Mouse (Mus musculus): ENCODE measurements at regions not wholly inside any gene's neighbourhood (a gene's known extent, or its start where the extent isn't known, plus 50 kb on each side); places are given as distances from the start of the nearest gene placed in this dataset.

DNA sequence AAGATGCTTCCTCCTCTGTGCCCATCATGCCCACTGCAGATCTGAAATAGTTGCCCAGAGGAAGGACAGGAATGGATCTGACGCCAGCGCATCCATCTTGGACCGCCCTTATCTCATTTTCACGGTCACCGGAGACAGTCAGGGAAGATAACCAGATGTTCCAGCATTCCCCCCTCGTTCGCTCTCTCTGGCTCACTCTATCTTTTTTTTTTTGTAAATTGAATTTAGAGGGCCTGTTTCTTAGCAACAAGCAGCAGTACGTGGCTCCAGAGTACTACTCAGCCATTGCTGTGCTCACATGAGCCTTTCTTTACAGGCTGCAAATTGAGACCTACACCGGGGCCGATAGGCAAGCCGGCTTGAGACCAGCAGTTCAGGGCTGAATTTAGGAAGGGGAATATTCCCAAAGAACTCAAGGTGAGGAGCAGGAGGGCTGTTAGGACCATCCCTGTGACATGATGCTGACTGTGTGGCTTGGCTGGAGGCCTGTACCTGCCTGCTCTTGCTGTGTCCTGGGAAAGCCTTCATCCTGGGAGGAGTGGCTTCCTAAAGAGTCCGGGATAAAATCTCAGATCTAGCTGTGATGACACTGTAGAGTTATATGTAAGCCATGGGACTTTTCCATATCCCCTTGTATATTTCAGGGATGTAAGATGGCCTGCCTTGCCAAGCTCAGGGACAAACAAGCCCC lies 100.2 kb downstream of the Rps24 start:
- WGBS, result 68% methylated on average over 12 of the region's 12 CpGs
- Histone ChIP-seq H3K9me3 (ENCODE audit: low read length) (no peaks in the 10 kb centered on the region), H3K9ac (replicated peaks; ENCODE audit: low read length) (no peak overlapping the region), H3K27ac (ENCODE audit: low read length) (no peak overlapping the region), H3K4me3 (ENCODE audit: low read length) (no peak overlapping the region), H3K4me2 (replicated peaks; ENCODE audit: low read depth, low read length) (no peak overlapping the region), H3K27me3 (ENCODE audit: insufficient read depth, low read length) (no peaks in the 10 kb centered on the region), H3K36me3 (ENCODE audit: insufficient read depth, low read length) (no peaks in the 10 kb centered on the region), H3K4me1 (ENCODE audit: insufficient read depth, low read length) (no peaks in the 10 kb centered on the region)
- ATAC-seq (ENCODE audit: low FRiP score, low TSS enrichment), result no peak

DNA sequence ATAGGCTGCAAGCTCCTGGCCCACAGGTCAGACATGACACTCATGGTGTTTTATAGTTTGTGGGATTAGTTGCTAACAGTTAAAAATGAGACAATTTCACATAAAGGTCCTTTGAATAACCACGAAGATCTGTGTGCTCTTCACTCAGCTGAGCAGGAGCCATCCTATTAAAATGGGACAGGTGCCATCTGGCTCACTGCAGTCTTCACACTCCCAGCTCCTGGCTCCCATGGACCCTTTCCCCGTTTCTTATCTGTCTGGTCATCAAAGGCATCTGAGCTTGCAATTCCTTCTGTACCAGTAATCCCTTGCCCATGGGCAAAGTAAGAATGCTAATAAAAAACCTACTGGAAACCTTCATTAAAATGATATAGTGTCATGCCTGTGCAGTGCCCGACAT lies 101.1 kb downstream of the Rps24 start:
- Histone ChIP-seq H3K4me1 (ENCODE audit: insufficient read depth, low read length) (no peaks in the 10 kb centered on the region), H3K27me3 (ENCODE audit: insufficient read depth, low read length) (no peaks in the 10 kb centered on the region), H3K9me3 (ENCODE audit: low read length) (no peaks in the 10 kb centered on the region), H3K9ac (replicated peaks; ENCODE audit: low read length) (no peak overlapping the region), H3K27ac (ENCODE audit: low read length) (no peak overlapping the region), H3K4me2 (replicated peaks; ENCODE audit: low read depth, low read length) (no peak overlapping the region), H3K4me3 (ENCODE audit: low read length) (no peak overlapping the region), H3K36me3 (ENCODE audit: insufficient read depth, low read length) (no peaks in the 10 kb centered on the region)
- 44% methylated on average over 3 of the region's 3 CpGs for WGBS
- no peak for ATAC-seq (ENCODE audit: low FRiP score, low TSS enrichment)

DNA sequence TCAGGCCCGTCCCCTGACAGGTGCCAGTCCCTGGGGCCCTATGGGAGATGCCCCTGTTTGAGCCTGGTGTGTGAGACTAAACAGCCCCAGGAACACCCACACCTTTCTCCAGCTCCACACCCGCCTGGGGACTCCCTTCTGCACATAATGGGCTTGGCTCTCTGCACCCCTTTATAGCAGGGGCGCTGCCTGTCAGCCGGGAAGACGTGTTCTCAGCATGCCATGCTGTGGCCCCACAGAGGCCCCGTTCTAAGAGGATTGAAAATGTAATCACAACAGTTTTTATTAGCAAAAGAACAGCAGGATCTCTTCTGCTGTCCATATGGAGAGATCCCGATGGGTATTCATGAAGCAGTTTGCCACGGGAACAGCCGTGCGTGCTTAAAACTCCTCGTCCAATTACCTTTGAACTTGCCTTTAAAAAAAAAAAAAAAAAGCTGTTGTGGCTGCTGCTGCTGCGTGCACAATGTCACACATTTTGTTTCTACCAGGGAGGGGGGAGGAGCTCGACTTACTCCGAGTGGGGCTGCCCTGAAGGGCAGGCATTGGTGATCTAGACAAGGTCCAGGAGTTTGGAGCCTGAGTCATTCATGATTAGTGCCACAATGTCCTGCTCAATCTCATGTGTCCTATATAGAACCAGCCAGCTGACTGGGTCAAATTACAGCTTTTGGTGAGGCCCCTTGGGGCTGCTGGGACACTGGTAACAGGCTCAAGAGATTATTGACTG lies 119.7 kb downstream of the Rps24 start:
- Histone ChIP-seq H3K9me3 (ENCODE audit: low read length) (no peaks in the 10 kb centered on the region), H3K4me1 (ENCODE audit: insufficient read depth, low read length) (peaks cover 7% of the 10 kb centered on the region; the same call in 1 of the 2 replicates), H3K4me3 (ENCODE audit: low read length) (no peak overlapping the region), H3K36me3 (ENCODE audit: insufficient read depth, low read length) (no peaks in the 10 kb centered on the region), H3K27ac (ENCODE audit: low read length) (no peak overlapping the region), H3K9ac (replicated peaks; ENCODE audit: low read length) (no peak overlapping the region), H3K4me2 (replicated peaks; ENCODE audit: low read depth, low read length) (no peak overlapping the region), H3K27me3 (ENCODE audit: insufficient read depth, low read length) (no peaks in the 10 kb centered on the region)
- 0 out of 2 replicates have a peak, but pooled peaks have one; percentile 19 for ATAC-seq (ENCODE audit: low FRiP score, low TSS enrichment)
- 34% methylated on average over 14 of the region's 14 CpGs for whole genome bisulfite sequencing

DNA sequence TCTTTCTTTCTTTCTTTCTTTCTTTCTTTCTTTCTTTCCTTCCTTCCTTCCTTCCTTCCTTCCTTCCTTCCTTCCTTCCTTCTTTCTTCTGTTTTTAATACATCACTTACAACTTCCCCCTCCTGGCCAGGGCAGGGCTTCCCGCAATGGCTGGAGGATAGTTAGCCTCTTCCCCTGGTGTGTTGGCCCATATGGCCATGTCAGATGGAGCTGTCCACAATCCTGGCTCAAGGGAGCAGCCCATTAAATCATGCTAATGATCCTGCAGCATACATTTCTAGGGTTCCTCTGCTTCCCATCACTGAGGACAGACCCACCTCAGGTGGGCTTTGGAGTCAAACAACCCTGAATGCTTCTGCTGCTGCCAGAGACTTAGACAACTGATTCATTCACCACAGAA lies 121.4 kb downstream of the Rps24 start:
- WGBS, result 71% methylated on average over 1 of the region's 1 CpGs
- Histone ChIP-seq H3K4me2 (replicated peaks; ENCODE audit: low read depth, low read length) (no peak overlapping the region), H3K36me3 (ENCODE audit: insufficient read depth, low read length) (no peaks in the 10 kb centered on the region), H3K4me1 (ENCODE audit: insufficient read depth, low read length) (peaks cover 7% of the 10 kb centered on the region; the same call in 1 of the 2 replicates), H3K9ac (replicated peaks; ENCODE audit: low read length) (no peak overlapping the region), H3K27ac (ENCODE audit: low read length) (no peak overlapping the region), H3K4me3 (ENCODE audit: low read length) (no peak overlapping the region), H3K27me3 (ENCODE audit: insufficient read depth, low read length) (no peaks in the 10 kb centered on the region), H3K9me3 (ENCODE audit: low read length) (no peaks in the 10 kb centered on the region)
- no peak for ATAC-seq (ENCODE audit: low FRiP score, low TSS enrichment)

DNA sequence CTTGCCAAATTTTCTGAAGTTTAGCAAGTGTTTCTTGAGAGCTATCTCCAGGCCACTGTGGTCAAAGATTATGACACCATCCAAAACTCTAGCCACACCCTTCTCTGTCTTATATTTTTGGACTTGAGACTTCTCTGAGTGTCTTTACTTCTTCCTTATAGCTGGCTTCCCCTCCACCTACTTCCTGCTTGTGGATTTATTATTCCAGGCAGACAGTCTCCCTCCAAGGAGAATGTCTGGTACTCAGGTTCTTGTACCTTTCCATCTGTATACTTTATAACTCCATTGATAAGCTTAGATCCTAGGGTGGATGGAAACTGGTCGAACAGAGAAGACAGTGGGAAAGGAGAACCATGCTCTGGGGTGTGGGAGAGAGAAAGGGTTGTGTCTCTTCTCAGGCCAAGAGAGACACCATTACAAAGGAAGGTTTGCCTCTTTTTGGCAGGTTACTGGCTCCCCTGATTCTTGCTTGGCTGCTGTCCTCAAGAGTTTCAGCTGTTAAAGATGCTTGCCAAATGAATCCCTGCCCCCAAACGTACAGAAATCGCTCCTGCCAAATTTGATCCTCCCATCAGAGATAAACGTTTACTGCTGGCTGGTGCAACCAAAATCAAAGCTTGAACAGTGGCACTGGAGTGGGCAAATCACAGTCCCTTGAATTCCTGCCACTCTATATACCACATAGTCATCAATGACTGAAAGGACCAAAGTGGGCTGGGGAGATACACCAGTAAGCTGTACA lies 125.5 kb downstream of the Rps24 start:
- Histone ChIP-seq H3K4me1 (ENCODE audit: insufficient read depth, low read length) (no peaks in the 10 kb centered on the region), H3K4me2 (replicated peaks; ENCODE audit: low read depth, low read length) (no peak overlapping the region), H3K27ac (ENCODE audit: low read length) (no peak overlapping the region), H3K9me3 (ENCODE audit: low read length) (no peaks in the 10 kb centered on the region), H3K36me3 (ENCODE audit: insufficient read depth, low read length) (no peaks in the 10 kb centered on the region), H3K27me3 (ENCODE audit: insufficient read depth, low read length) (no peaks in the 10 kb centered on the region), H3K4me3 (ENCODE audit: low read length) (no peak overlapping the region), H3K9ac (replicated peaks; ENCODE audit: low read length) (no peak overlapping the region)
- WGBS, result 66% methylated on average over 4 of the region's 4 CpGs
- no peak for ATAC-seq (ENCODE audit: low FRiP score, low TSS enrichment)

DNA sequence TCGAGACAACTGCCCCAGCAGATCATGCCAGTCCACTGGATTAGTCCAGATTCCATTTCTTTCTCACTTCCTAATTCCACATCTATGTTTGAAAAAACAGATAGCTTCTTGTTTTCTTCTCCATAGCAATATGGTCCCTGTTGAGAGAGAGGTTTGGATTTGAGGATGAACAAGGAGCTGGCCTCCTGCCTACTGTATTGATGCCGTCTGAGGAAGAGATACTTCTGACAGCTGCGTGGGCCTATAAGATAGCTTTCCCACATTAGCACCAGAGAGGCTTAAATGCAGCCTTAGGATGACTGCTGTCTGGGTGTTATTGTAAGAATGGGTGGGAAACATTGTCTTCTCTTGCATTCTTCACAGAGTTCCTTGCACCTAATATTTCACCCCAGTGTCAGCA lies 128.9 kb downstream of the Rps24 start:
- Histone ChIP-seq H3K4me1 (ENCODE audit: insufficient read depth, low read length) (no peaks in the 10 kb centered on the region), H3K9me3 (ENCODE audit: low read length) (no peaks in the 10 kb centered on the region), H3K4me3 (ENCODE audit: low read length) (no peak overlapping the region), H3K27ac (ENCODE audit: low read length) (no peak overlapping the region), H3K9ac (replicated peaks; ENCODE audit: low read length) (no peak overlapping the region), H3K4me2 (replicated peaks; ENCODE audit: low read depth, low read length) (no peak overlapping the region), H3K36me3 (ENCODE audit: insufficient read depth, low read length) (no peaks in the 10 kb centered on the region), H3K27me3 (ENCODE audit: insufficient read depth, low read length) (no peaks in the 10 kb centered on the region)
- 89% methylated on average over 3 of the region's 3 CpGs for WGBS
- no peak for ATAC-seq (ENCODE audit: low FRiP score, low TSS enrichment)

DNA sequence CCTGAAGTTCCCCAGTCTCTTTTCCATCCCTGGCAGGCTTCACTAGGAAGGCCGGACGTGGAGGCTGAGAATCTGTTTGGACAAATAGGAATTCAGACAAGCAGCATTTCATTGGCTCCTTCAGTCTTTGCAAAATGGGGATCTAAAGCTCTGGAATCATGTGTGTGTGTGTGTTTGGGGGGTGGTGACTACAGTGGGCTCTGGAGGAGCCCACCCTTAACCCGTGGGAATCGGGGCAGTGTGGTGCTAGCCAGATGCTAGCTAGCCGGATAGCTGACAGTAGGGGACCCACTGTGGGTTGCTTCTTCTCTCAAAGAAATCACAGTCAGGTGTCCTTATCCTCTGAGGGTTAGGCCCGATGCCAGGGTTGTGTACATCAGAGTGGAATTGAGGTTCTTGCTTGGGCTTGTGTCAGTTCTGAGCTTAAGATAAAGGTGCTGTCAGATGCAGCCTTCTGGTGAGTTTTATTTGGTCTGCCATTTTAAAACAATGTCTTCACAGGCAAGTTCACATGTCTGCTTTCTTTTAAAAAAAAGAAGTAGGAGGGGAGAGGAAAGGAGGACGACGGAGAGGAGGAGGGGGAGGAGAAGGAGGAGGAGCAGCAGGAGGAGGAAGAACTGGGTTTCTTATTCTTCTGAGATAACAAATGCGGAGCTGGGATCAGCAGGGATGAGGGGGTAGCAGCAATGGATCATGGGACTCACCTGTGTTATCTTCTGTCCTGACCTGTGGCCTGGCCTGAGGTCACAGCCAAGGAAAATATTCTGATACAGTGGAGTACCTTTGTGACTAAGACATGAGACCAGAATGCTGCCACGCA lies 129.6 kb downstream of the Rps24 start:
- H3K27ac ChIP-seq (ENCODE audit: low read length), result no peak overlapping the region
- no peaks in the 10 kb centered on the region for H3K36me3 ChIP-seq (ENCODE audit: insufficient read depth, low read length)
- 68% methylated on average over 10 of the region's 10 CpGs for WGBS
- H3K4me3 ChIP-seq (ENCODE audit: low read length), result no peak overlapping the region
- no peak overlapping the region for H3K9ac ChIP-seq (replicated peaks; ENCODE audit: low read length)
- H3K4me2 ChIP-seq (replicated peaks; ENCODE audit: low read depth, low read length), result no peak overlapping the region
- no peaks in the 10 kb centered on the region for H3K4me1 ChIP-seq (ENCODE audit: insufficient read depth, low read length)
- H3K9me3 ChIP-seq (ENCODE audit: low read length), result no peaks in the 10 kb centered on the region
- no peak for ATAC-seq (ENCODE audit: low FRiP score, low TSS enrichment)
- H3K27me3 ChIP-seq (ENCODE audit: insufficient read depth, low read length), result no peaks in the 10 kb centered on the region

DNA sequence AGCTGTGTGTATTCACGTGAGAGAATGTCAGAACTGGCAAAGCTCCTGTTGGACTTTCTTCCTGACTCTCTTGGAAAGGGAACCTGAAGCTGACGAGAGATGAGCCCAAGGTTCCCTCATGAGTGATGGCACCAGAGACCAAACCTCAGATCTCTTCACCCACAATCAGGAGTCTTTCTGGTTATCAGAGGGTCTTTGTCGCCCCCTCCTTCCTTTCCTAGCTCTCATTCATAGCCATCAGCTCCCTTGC lies 130.1 kb downstream of the Rps24 start:
- no peak overlapping the region for H3K9ac ChIP-seq (replicated peaks; ENCODE audit: low read length)
- 51% methylated on average over 3 of the region's 3 CpGs for WGBS

DNA sequence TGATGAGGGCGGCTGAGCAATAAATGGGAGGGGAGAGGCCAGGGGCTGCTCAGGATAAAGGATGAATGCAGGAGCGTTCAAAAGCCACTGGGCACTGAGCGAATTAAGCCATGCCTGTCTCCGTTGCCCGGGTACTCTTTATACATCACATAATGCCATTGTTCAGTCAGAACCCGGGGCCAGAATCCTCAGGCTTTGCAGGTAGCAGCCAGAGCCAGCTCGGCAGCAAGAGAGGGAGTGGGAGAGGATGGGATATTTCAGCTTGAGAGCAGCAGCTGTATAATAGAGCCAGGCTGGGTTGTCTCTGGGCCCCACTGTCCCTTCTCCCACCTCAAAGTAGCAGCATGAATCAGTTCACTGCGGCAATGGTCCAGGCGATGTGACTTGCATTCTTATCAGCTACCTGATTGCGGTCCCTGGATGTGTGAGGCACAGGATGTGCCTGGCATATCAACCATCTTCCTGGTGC lies 130.5 kb downstream of the Rps24 start:
- no peak for ATAC-seq (ENCODE audit: low FRiP score, low TSS enrichment)
- no peaks in the 10 kb centered on the region for H3K36me3 ChIP-seq (ENCODE audit: insufficient read depth, low read length)
- no peak overlapping the region for H3K4me3 ChIP-seq (ENCODE audit: low read length)
- no peak overlapping the region for H3K27ac ChIP-seq (ENCODE audit: low read length)
- H3K9me3 ChIP-seq (ENCODE audit: low read length), result no peaks in the 10 kb centered on the region
- 71% methylated on average over 10 of the region's 10 CpGs for WGBS
- no peak overlapping the region for H3K4me2 ChIP-seq (replicated peaks; ENCODE audit: low read depth, low read length)
- H3K4me1 ChIP-seq (ENCODE audit: insufficient read depth, low read length), result no peaks in the 10 kb centered on the region
- H3K9ac ChIP-seq (replicated peaks; ENCODE audit: low read length), result no peak overlapping the region
- no peaks in the 10 kb centered on the region for H3K27me3 ChIP-seq (ENCODE audit: insufficient read depth, low read length)

More for the DNA sequence above, 130.1 kb downstream of the Rps24 start:
- no peaks in the 10 kb centered on the region for H3K36me3 ChIP-seq (ENCODE audit: insufficient read depth, low read length)
- H3K9me3 ChIP-seq (ENCODE audit: low read length), result no peaks in the 10 kb centered on the region
- no peak overlapping the region for H3K4me3 ChIP-seq (ENCODE audit: low read length)
- H3K4me1 ChIP-seq (ENCODE audit: insufficient read depth, low read length), result no peaks in the 10 kb centered on the region
- H3K27me3 ChIP-seq (ENCODE audit: insufficient read depth, low read length), result no peaks in the 10 kb centered on the region
- no peak for ATAC-seq (ENCODE audit: low FRiP score, low TSS enrichment)
- no peak overlapping the region for H3K27ac ChIP-seq (ENCODE audit: low read length)
- H3K4me2 ChIP-seq (replicated peaks; ENCODE audit: low read depth, low read length), result no peak overlapping the region

Measured in kidney, embryonic 16.5 days (tissue).